Mouse (Mus musculus) liver, postnatal 0 days (tissue): ENCODE measurements around the gene Nos1. TPM values are rescaled to one million over a fixed set of nuclear protein-coding genes. Genes with fewer than 3 reads are reported as not detected.
A peak's percentile ranks its signal among the peaks of the same experiment; 100 is the strongest.

Experiments used
- ATAC-seq: fragments of 200-750 bp; cut with Nextera tagmentation; 2 replicates; pipeline ENCODE4 v1.8.0; 2017; ENCODE audit warnings: mild to moderate bottlenecking, moderate library complexity
- DNase-seq: peaks from one replicate; pipeline ENCODE4 v3.0.0-alpha.2; 2016
- H3K27ac ChIP-seq: fragments of 300-500 bp; sonication (generic); 2 replicates; pipeline ENCODE4 v1.5.1; 2014; ENCODE audit warnings: antibody characterized with exemption, moderate library complexity, mild to moderate bottlenecking, low read depth
- H3K27me3 ChIP-seq: fragments of 300-500 bp; sonication (generic); 2 replicates; pipeline ENCODE4 v1.6.1; 2014; ENCODE audit warnings: low read length, control low read depth, mixed read lengths; ENCODE audit not compliant: insufficient read depth
- H3K36me3 ChIP-seq: fragments of 300-500 bp; sonication (generic); replicated peaks from 2 replicates; pipeline ENCODE4 v1.6.1; 2014; ENCODE audit warnings: mild to moderate bottlenecking, control low read depth, low read length, moderate library complexity, mixed read lengths; ENCODE audit not compliant: insufficient read depth
- H3K4me1 ChIP-seq: fragments of 300-500 bp; sonication (generic); 2 replicates; pipeline ENCODE4 v1.6.1; 2014; ENCODE audit warnings: antibody characterized with exemption, mild to moderate bottlenecking, control low read depth; ENCODE audit not compliant: insufficient read depth
- H3K4me2 ChIP-seq: fragments of 300-500 bp; sonication (generic); 2 replicates; pipeline ENCODE4 v1.6.1; 2014; ENCODE audit warnings: low read depth, mild to moderate bottlenecking, low read length, moderate library complexity, mixed read lengths
- H3K4me3 ChIP-seq: fragments of 300-500 bp; sonication (generic); 2 replicates; pipeline ENCODE4 v1.5.1; 2014; ENCODE audit warnings: low read depth, low read length
- H3K9ac ChIP-seq: fragments of 300-500 bp; sonication (generic); replicated peaks from 2 replicates; pipeline ENCODE4 v1.6.1; 2014; ENCODE audit warnings: mild to moderate bottlenecking, moderate library complexity
- H3K9me3 ChIP-seq: fragments of 300-500 bp; sonication (generic); 2 replicates; pipeline ENCODE4 v1.6.1; 2016; ENCODE audit warnings: mild to moderate bottlenecking, control low read depth, low read length, mixed read lengths
- CTCF ChIP-seq: sonication (generic); IDR thresholded peaks from 2 replicates; pipeline ENCODE4 v1.5.1; 2016; ENCODE audit warnings: antibody characterized with exemption, low read depth
- EP300 ChIP-seq: IDR thresholded peaks from 2 replicates; pipeline ENCODE4 v1.6.1; 2016; ENCODE audit warnings: antibody characterized with exemption, low read depth, mild to moderate bottlenecking
- WGBS: fragments of 180-500 bp; shearing (Covaris S2); extraction: QIAGEN DNeasy Blood & Tissue Kit; methylation state at CpG from one replicate; pipeline ENCODE4 v1.1.7; 2014; ENCODE audit not compliant: insufficient replicate concordance; 5-methylcytosine and 5-hydroxymethylcytosine counted together
- polyA plus RNA-seq: library from polyadenylated mRNA; unstranded; fragments of >200 nt; fragmentation: Nextera tagmentation; extraction: Ambion mirVana; gene quantifications from 2 replicates; pipeline ENCODE4 v1.2.1, GENCODE M21; 2015

The Nos1 gene
- polyA plus RNA-seq, 1 experiment from 2014 or later: not detected

GRCm38 (mm10) chr5:117803551-117803950 is 22.7 kb downstream of the Nos1 start:
- ATAC-seq (no peak), DNase-seq (no peak)
- 47% methylated on average over 7 of the region's 7 CpGs for WGBS
- Histone ChIP-seq H3K9me3 (no peaks in the 10 kb centered on the region), H3K4me1 (no peaks in the 10 kb centered on the region; the same call in 1 of the 2 replicates), H3K4me2 (no peak overlapping the region), H3K9ac (no peak overlapping the region), H3K4me3 (no peak overlapping the region), H3K27ac (no peak overlapping the region), H3K36me3 (no peaks in the 10 kb centered on the region), H3K27me3 (no peaks in the 10 kb centered on the region)
- no peak for TF ChIP-seq EP300
- TF ChIP-seq CTCF: no peak

- Histone ChIP-seq H3K9me3 (no peaks in the 10 kb centered on the region), H3K4me2 (no peak overlapping the region), H3K36me3 (no peaks in the 10 kb centered on the region), H3K4me3 (no peak overlapping the region), H3K4me1 (no peaks in the 10 kb centered on the region), H3K27me3 (no peaks in the 10 kb centered on the region), H3K27ac (no peak overlapping the region), H3K9ac (no peak overlapping the region)
- TF ChIP-seq CTCF (no peak), EP300 (no peak)
- 80% methylated on average over 7 of the region's 7 CpGs for WGBS
- DNase-seq: no peak
- ATAC-seq: no peak
These were observed 30.1 kb downstream of the Nos1 start for GRCm38 (mm10) chr5:117810930-117811329.

GRCm38 (mm10) chr5:117818800-117819199 is 38.0 kb downstream of the Nos1 start:
- no peak for TF ChIP-seq CTCF
- TF ChIP-seq EP300: no peak
- Histone ChIP-seq H3K36me3 (no peaks in the 10 kb centered on the region), H3K9ac (no peak overlapping the region), H3K9me3 (no peaks in the 10 kb centered on the region), H3K27ac (no peak overlapping the region), H3K4me2 (no peak overlapping the region), H3K4me3 (no peak overlapping the region), H3K4me1 (no peaks in the 10 kb centered on the region), H3K27me3 (no peaks in the 10 kb centered on the region)
- ATAC-seq (no peak), DNase-seq (no peak)
- WGBS: 58% methylated on average over 4 of the region's 6 CpGs

GRCm38 (mm10) chr5:117820445-117820844 is 39.6 kb downstream of the Nos1 start:
- Histone ChIP-seq H3K9me3 (no peaks in the 10 kb centered on the region), H3K4me2 (no peak overlapping the region), H3K36me3 (no peaks in the 10 kb centered on the region), H3K27ac (no peak overlapping the region), H3K27me3 (no peaks in the 10 kb centered on the region), H3K4me1 (no peaks in the 10 kb centered on the region), H3K4me3 (no peak overlapping the region), H3K9ac (no peak overlapping the region)
- TF ChIP-seq CTCF (no peak), EP300 (no peak)
- ATAC-seq: no peak
- 61% methylated on average over 7 of the region's 7 CpGs for WGBS
- no peak for DNase-seq

- no peak for DNase-seq
- Histone ChIP-seq H3K4me2 (no peak overlapping the region), H3K36me3 (no peaks in the 10 kb centered on the region), H3K27me3 (no peaks in the 10 kb centered on the region), H3K4me1 (no peaks in the 10 kb centered on the region), H3K27ac (no peak overlapping the region), H3K4me3 (no peak overlapping the region), H3K9me3 (no peaks in the 10 kb centered on the region), H3K9ac (no peak overlapping the region)
- ATAC-seq: no peak
- TF ChIP-seq EP300 (no peak), CTCF (no peak)
- 81% methylated on average over 9 of the region's 9 CpGs for WGBS
These were observed 43.0 kb downstream of the Nos1 start for GRCm38 (mm10) chr5:117823811-117824210.

- TF ChIP-seq CTCF (peak; percentile 58), EP300 (no peak)
- DNase-seq (no peak), ATAC-seq (no peak)
- Histone ChIP-seq H3K4me1 (no peaks in the 10 kb centered on the region), H3K27ac (no peak overlapping the region), H3K9me3 (no peaks in the 10 kb centered on the region), H3K9ac (no peak overlapping the region), H3K27me3 (no peaks in the 10 kb centered on the region), H3K36me3 (no peaks in the 10 kb centered on the region), H3K4me3 (no peak overlapping the region), H3K4me2 (no peak overlapping the region)
- WGBS: 60% methylated on average over 5 of the region's 5 CpGs
These were observed 43.7 kb downstream of the Nos1 start for GRCm38 (mm10) chr5:117824486-117824885.

GRCm38 (mm10) chr5:117825336-117825735 is 44.5 kb downstream of the Nos1 start:
- 67% methylated on average over 10 of the region's 11 CpGs for WGBS
- no peaks in the 10 kb centered on the region for H3K27me3 ChIP-seq
- DNase-seq (no peak), ATAC-seq (no peak)
- H3K36me3 ChIP-seq: no peaks in the 10 kb centered on the region
- TF ChIP-seq EP300 (no peak), CTCF (no peak)
- H3K9ac ChIP-seq: no peak overlapping the region
- no peaks in the 10 kb centered on the region for H3K9me3 ChIP-seq
- H3K4me2 ChIP-seq: no peak overlapping the region
- no peaks in the 10 kb centered on the region for H3K4me1 ChIP-seq
- no peak overlapping the region for H3K4me3 ChIP-seq
- H3K27ac ChIP-seq: no peak overlapping the region
